Mouse (Mus musculus): Measurements from ENCODE around the gene Gm6034. TPM values are rescaled to one million over a fixed set of nuclear protein-coding genes. Genes with fewer than 3 reads are reported as not detected.
"Not testable (repeated sequence)": the region's sequence is repeated elsewhere in the genome, so short reads cannot be mapped to it uniquely, and the experiment has no call there.

The Gm6034 gene
- polyA plus RNA-seq, 1 experiment, result not detected

DNA sequence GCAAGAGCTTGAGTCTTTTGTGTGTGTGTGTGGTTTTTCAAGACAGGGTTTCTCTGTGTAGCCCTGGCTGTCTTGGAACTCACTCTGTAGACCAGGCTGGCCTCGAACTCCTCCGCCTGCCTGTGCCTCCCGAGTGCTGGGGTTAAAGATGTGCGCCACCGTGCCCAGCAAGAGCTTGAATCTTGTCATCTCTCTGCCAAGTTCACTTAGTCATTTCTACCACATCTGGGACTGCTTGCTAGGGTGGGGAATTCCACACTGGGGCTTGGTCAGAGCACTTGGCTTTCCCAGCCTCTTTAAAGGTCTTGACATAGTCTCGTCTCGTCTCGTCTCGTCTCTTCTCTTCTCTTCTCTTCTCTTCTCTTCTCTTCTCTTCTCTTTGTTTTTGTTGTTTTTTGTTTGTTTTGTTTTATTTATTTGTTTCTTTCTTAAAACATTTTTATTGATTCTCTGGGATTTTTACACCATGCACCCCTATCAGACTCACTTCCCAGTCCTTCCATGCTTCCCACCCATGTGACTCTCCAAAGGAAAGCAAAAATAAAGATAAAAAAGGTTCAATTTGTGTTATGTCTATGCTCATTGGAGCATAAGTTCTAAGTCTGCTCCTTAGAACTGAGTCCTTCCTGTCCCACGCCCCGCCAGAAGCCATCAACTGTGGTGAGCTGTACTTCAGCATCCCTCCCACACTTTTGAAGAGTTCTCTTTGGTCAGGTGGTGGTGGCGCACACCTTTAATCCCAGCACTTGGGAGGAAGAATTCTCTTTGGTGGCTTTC lies 41.5 kb upstream of the Gm6034 start:
- peaks cover 2% of the 10 kb centered on the region for H3K4me1 ChIP-seq (ENCODE audit: control insufficient read depth, insufficient read depth, low read length)
- TF ChIP-seq POLR2A (IDR thresholded peaks at IDR 0.05; ENCODE audit: low read depth, low read length) (no peak), CTCF (IDR thresholded peaks at IDR 0.05; ENCODE audit: borderline replicate concordance, insufficient read depth, low read length) (no peak)
- H3K27ac ChIP-seq (ENCODE audit: insufficient read depth, low read length), result peak overlapping the region; percentile 93
- no peak overlapping the region for H3K4me3 ChIP-seq (ENCODE audit: insufficient read depth, low read length)

DNA sequence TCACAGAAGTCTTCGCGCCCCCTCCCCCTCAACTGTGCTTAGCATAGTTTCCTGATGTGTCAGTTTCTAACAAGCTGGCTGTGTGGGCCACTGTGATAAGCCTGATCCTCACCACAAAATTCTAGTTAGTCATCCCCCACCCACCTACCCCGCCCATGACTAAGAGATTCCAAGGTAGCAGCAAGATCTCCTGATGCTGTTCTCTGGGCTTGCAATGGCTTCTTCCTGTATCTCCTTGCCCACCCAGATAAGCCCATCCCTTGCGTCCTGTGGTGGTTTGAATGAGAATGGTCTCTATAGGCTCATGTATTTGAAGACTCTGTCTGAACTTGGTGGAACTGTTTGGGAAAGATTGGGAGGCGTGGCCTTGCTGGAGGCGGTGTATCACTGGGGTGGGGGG lies 40.8 kb upstream of the Gm6034 start:
- TF ChIP-seq CTCF (IDR thresholded peaks at IDR 0.05; ENCODE audit: borderline replicate concordance, insufficient read depth, low read length) (no peak), POLR2A (IDR thresholded peaks at IDR 0.05; ENCODE audit: low read depth, low read length) (no peak)
- peaks cover 2% of the 10 kb centered on the region for H3K4me1 ChIP-seq (ENCODE audit: control insufficient read depth, insufficient read depth, low read length)
- peak overlapping the region; percentile 83 for H3K27ac ChIP-seq (ENCODE audit: insufficient read depth, low read length)

DNA sequence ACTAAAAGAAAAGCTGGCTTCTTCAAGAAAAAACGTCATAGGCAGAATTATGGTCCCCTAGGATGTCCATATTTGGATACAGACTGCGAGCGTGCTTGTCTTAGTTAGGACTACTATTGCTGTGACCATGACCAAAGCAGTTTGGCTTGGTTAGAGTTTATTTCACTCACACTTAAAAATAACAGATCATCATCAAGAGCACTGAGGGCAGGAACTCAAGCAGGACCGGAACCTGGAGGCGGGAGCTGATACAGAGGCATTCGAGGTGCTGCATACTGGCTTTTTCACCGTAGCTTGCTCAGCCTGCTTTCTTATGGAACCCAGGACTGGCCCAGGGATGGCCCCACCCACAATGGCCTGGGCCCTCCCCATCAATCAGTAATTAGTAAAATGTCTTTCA lies 39.4 kb upstream of the Gm6034 start:
- Histone ChIP-seq H3K4me1 (ENCODE audit: control insufficient read depth, insufficient read depth, low read length) (peaks cover 2% of the 10 kb centered on the region), H3K4me3 (ENCODE audit: insufficient read depth, low read length) (no peak overlapping the region), H3K27ac (ENCODE audit: insufficient read depth, low read length) (no peak overlapping the region)
- no peak for TF ChIP-seq CTCF (IDR thresholded peaks at IDR 0.05; ENCODE audit: borderline replicate concordance, insufficient read depth, low read length)
- TF ChIP-seq POLR2A (IDR thresholded peaks at IDR 0.05; ENCODE audit: low read depth, low read length), result no peak

More for the DNA sequence above, 40.8 kb upstream of the Gm6034 start:
- H3K4me3 ChIP-seq (ENCODE audit: insufficient read depth, low read length), result no peak overlapping the region

DNA sequence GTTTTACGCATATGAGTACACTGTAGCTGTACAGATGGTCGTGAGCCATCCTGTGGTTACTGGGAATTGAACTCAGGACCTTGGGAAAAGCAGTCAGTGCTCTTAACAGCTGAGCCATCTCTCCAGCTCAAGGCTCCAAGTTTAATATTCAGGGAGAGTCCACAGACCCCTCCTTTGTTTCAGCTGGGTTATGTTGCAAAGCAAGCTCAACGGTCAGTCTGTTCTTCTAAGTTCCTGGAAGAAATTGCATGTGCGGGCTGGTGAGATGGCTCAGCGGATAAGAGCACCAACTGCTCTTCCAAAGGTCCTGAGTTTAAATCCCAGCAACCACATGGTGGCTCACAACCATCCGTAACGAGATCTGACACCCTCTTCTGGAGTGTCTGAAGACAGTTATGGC lies 38.4 kb upstream of the Gm6034 start:
- H3K4me3 ChIP-seq (ENCODE audit: insufficient read depth, low read length); H3K27ac ChIP-seq (ENCODE audit: insufficient read depth, low read length); H3K4me1 ChIP-seq (ENCODE audit: control insufficient read depth, insufficient read depth, low read length): not testable (repeated sequence)

- H3K27ac ChIP-seq (ENCODE audit: insufficient read depth, low read length), result no peak overlapping the region
- H3K4me1 ChIP-seq (ENCODE audit: control insufficient read depth, insufficient read depth, low read length), result no peaks in the 10 kb centered on the region
- no peak overlapping the region for H3K4me3 ChIP-seq (ENCODE audit: insufficient read depth, low read length)
- TF ChIP-seq POLR2A (IDR thresholded peaks at IDR 0.05; ENCODE audit: low read depth, low read length) (no peak), CTCF (IDR thresholded peaks at IDR 0.05; ENCODE audit: borderline replicate concordance, insufficient read depth, low read length) (no peak)
Observed at GRCm38 (mm10) chr17:36014977-36015376, 27.8 kb upstream of the Gm6034 start.

DNA sequence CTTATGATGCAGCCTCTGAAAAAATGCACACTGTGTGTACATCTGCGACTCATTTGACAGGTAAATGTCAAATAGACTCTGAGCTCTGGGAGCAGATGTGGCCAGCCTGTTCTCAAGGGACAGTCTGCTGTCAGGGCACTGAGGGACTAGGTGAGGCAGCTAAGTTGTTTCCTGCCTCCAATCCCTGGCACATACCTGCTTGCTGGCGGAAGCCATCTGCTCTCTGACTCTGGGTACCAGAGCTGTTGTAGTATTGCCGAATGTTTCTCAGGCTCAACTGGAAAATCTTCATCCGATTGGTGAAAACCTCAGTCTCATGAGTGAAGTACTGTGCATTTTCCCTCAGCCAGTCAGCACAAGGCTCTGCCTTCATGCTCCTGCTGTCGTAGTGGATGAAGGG lies 25.7 kb upstream of the Gm6034 start:
- no peak overlapping the region for H3K27ac ChIP-seq (ENCODE audit: insufficient read depth, low read length)
- no peaks in the 10 kb centered on the region for H3K4me1 ChIP-seq (ENCODE audit: control insufficient read depth, insufficient read depth, low read length)
- TF ChIP-seq CTCF (IDR thresholded peaks at IDR 0.05; ENCODE audit: borderline replicate concordance, insufficient read depth, low read length) (no peak), POLR2A (IDR thresholded peaks at IDR 0.05; ENCODE audit: low read depth, low read length) (no peak)
- H3K4me3 ChIP-seq (ENCODE audit: insufficient read depth, low read length), result no peak overlapping the region

GRCm38 (mm10) chr17:36018979-36019378 lies 23.8 kb upstream of the Gm6034 start:
- TF ChIP-seq CTCF (IDR thresholded peaks at IDR 0.05; ENCODE audit: borderline replicate concordance, insufficient read depth, low read length), result no peak
- TF ChIP-seq POLR2A (IDR thresholded peaks at IDR 0.05; ENCODE audit: low read depth, low read length), result no peak
- no peak overlapping the region for H3K4me3 ChIP-seq (ENCODE audit: insufficient read depth, low read length)
- no peak overlapping the region for H3K27ac ChIP-seq (ENCODE audit: insufficient read depth, low read length)
- no peaks in the 10 kb centered on the region for H3K4me1 ChIP-seq (ENCODE audit: control insufficient read depth, insufficient read depth, low read length)

- no peaks in the 10 kb centered on the region for H3K4me1 ChIP-seq (ENCODE audit: control insufficient read depth, insufficient read depth, low read length)
- H3K27ac ChIP-seq (ENCODE audit: insufficient read depth, low read length), result no peak overlapping the region
- TF ChIP-seq POLR2A (IDR thresholded peaks at IDR 0.05; ENCODE audit: low read depth, low read length) (no peak), CTCF (IDR thresholded peaks at IDR 0.05; ENCODE audit: borderline replicate concordance, insufficient read depth, low read length) (no peak)
Observed at GRCm38 (mm10) chr17:36019519-36019918, 23.2 kb upstream of the Gm6034 start.

GRCm38 (mm10) chr17:36020191-36021073 lies 22.3 kb upstream of the Gm6034 start, which contains the start of gene H2-T24:
Gene H2-T24 (minus strand): TSS chr17:36020560.
- Histone ChIP-seq H3K4me3 (ENCODE audit: insufficient read depth, low read length) (no peak within 1 kb of the TSS), H3K27ac (ENCODE audit: insufficient read depth, low read length) (peak within 1 kb of the TSS; percentile 19), H3K4me1 (ENCODE audit: control insufficient read depth, insufficient read depth, low read length) (no peaks in the 10 kb centered on the region)
- TF ChIP-seq POLR2A (IDR thresholded peaks at IDR 0.05; ENCODE audit: low read depth, low read length), result no peak
- no peak for TF ChIP-seq CTCF (IDR thresholded peaks at IDR 0.05; ENCODE audit: borderline replicate concordance, insufficient read depth, low read length)

More at GRCm38 (mm10) chr17:36019519-36019918, 23.2 kb upstream of the Gm6034 start:
- no peak overlapping the region for H3K4me3 ChIP-seq (ENCODE audit: insufficient read depth, low read length)

DNA sequence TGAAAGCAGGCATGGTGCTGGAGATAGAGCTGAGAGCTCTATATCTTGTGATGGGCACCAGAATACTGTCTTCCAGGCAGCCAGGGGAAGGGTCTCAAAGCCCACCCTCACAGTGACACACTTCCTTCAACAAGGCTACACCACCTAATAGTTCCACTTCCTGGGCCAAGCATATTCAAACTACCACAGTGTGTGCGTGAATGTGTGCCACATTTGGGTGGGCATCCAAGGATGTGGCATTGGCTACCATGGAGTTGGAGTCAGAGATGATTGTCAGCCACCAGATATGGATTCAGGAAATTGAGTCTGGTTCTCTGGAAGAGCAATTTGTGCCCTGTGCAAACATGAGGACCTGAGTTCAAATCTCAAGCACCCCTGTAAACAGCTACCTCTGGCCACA lies 21.5 kb upstream of the Gm6034 start:
- TF ChIP-seq CTCF (IDR thresholded peaks at IDR 0.05; ENCODE audit: borderline replicate concordance, insufficient read depth, low read length) (no peak), POLR2A (IDR thresholded peaks at IDR 0.05; ENCODE audit: low read depth, low read length) (no peak)
- Histone ChIP-seq H3K4me1 (ENCODE audit: control insufficient read depth, insufficient read depth, low read length) (no peaks in the 10 kb centered on the region), H3K4me3 (ENCODE audit: insufficient read depth, low read length) (no peak overlapping the region), H3K27ac (ENCODE audit: insufficient read depth, low read length) (peak overlapping the region; percentile 5)
